Mouse (Mus musculus): ENCODE measurements around the gene Senp1.
A peak's percentile ranks its signal among the peaks of the same experiment; 100 is the strongest.

The Senp1 gene

DNA sequence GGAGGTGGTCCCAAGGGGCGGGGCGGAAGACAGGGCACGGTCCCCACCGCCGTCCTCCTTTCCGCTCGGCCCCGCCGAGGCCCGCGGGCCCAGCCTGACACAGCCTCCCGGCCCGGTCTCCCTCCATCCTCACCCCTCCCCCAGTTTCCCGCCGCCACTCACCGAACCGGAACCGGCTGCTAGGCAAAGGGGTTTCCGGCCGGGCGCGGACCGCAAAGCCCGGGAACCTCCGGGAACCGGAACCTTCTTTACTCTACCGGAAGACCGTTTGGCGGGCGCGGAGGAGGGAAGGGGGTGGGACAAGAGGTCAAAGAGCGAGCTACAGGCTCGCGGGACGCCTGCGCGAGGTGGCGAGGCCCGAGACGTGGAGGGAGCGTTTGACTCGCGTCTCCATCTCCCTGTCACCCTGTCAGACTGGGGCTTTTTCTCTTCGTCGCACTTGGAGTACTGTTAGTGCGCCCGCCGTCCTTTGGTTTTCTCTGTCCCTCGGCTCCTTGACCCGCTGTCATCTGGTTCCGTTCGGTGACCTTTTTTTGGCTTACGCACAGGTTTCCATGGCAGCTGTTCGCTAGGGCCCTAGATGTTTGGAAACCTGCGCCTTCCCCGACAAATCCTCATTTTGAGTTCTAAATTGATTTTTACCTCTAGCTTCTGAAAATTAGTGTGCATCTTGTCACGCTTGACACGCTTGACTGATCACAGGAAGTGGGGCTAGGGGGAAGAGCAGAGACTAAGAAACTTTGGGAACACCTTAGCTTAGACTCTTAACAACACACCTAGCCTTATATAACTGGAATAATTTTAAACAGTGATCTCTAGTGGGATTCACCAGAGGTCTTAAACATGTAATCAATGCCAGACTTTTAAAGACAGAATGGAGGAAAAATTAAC lies at the start of gene Senp1:
Gene Senp1, minus strand, starts transcription at position 624 of the 891 bp plus-strand sequence.
- DNase-seq (ENCODE audit: low spot score in 2 of 2), result peak; percentile 92 to 93

- DNase-seq (ENCODE audit: low spot score in 2 of 2), result no peak
These were observed 49.0 kb upstream of the Senp1 start for GRCm38 (mm10) chr15:98142515-98142914.

DNA sequence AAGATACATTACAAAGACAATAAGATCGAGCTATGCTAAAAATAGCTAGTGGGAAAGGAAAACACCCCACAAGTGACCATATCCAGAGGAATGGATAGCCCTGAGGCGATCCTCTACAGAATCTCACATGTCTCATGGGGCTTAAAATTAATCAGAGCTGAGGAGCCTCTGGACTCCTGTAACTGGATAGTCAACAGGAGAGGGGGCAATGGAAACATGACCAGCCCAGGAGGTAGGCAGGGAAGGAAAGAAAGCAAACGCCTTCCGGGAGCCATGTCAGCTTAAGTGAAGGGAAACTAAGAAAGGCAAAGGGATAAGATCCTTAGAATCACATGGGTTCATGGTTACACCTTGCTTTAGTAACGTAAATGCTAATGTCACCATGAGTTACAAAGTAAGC lies 47.3 kb upstream of the Senp1 start:
- DNase-seq (ENCODE audit: low spot score in 2 of 2), result no peak

GRCm38 (mm10) chr15:98139763-98140162 lies 46.2 kb upstream of the Senp1 start:
- no peak for DNase-seq (ENCODE audit: low spot score in 2 of 2)

DNA sequence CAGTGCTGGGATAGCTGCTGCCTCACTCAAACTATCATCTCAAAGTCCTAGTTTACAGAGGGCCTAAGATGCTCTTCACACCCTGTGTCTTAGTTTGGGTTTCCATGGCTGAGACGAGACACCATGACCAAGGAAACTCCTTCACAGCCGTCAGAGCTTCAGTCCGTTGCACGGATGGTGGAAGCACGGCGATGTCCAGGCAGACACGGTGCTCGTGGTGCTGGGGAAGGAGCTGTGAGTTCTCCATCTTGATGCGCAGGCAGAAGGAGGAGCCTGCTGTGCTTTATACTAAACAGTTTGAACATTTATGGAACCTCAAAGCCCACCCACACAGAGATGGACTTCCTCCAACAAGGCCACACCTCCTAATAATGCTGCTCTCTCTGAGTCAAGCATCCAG lies 43.3 kb upstream of the Senp1 start:
- DNase-seq (ENCODE audit: low spot score in 2 of 2), result no peak

- no peak for DNase-seq (ENCODE audit: low spot score in 2 of 2)
These were observed 42.1 kb upstream of the Senp1 start for GRCm38 (mm10) chr15:98135671-98136070.

- no peak for DNase-seq (ENCODE audit: low spot score in 2 of 2)
These were observed 41.1 kb upstream of the Senp1 start for GRCm38 (mm10) chr15:98134666-98135065.

DNA sequence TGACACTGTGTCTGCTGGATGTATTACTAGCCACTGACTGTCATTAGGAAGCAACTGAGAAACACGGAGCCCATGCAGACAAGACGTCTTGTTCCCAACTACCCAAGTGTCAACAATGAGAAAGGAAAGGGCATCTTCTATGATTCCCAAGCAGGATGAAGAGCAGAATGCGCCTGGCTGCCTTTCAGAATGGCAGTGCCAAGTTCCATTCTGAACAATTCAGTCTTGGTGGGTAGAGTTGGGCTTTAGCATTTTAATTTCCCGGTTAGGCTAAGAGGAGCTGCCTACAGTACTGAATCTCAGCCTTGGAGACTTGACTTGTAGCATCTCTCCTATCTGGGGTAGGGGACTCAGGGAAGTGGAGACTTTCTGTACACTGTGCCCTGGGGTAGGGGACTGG lies 40.5 kb upstream of the Senp1 start:
- DNase-seq (ENCODE audit: low spot score in 2 of 2), result peak; percentile 65 to 71

- no peak for DNase-seq (ENCODE audit: low spot score in 2 of 2)
These were observed 39.9 kb upstream of the Senp1 start for GRCm38 (mm10) chr15:98133471-98133870.

GRCm38 (mm10) chr15:98131942-98132655 lies 38.6 kb upstream of the Senp1 start:
- no peak for DNase-seq (ENCODE audit: low spot score in 2 of 2)

- no peak for DNase-seq (ENCODE audit: low spot score in 2 of 2)
These were observed 37.9 kb upstream of the Senp1 start for GRCm38 (mm10) chr15:98131451-98131850.

DNA sequence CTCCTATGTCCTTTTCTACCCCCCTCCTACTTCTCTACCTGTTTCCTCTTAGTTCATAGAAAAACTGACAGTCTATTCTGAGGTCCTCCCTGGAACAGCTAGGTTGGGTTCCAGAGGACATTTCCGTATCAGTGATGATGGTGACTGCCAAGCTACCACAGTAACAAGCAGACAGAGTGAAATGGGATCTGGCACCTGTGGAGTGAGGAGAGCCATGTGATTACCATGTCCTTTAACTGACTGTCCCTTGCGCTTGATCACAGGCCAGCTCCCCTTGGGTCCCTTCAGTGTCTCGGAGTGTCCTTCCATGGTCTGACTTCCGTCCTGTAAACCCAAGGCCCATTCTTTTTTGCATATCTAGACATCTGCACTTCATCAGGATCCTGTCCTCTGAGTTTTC lies 37.5 kb upstream of the Senp1 start:
- DNase-seq (ENCODE audit: low spot score in 2 of 2), result no peak

GRCm38 (mm10) chr15:98120831-98121230 lies 27.3 kb upstream of the Senp1 start:
- no peak for DNase-seq (ENCODE audit: low spot score in 2 of 2)

DNA sequence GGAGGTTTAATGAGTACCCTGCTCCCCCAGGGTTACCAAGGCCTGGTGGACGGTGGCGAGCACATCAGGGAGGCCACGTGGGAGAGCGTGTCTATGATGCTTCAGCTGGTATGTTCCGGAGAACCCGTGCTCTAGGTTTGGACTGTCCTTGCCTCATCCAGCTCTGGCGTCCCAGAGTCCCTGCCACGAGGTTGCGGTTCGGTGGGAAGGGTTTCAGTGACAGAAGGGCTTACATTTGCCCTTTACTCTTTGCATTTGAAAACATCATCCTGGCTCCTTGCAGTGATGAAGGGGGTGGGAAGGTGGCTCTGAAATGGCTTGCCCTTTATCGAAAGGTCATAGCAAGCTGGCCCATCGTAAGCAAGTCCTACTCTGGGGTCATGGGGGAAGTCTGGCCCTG lies 25.8 kb upstream of the Senp1 start:
- no peak for DNase-seq (ENCODE audit: low spot score in 2 of 2)

DNA sequence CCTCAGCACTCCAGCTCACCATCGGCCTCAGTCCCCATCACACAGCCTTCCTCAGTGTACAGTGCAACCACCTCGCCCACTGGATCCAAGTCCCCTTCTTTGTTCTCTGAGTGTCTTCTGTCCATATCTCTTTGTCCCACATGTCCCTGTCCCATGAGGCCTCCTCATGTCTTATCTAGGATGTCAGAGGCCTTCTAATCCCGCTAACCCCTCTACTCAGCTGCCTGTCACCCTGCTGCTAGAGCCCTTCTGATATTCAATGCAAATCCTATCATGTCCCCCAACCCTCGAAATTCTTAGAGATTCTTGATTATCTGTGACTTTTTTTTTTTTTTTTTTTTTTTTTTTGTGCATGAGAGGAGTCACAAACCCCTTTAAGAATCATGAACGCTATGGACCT lies 22.7 kb upstream of the Senp1 start:
- DNase-seq (ENCODE audit: low spot score in 2 of 2), result no peak

DNA sequence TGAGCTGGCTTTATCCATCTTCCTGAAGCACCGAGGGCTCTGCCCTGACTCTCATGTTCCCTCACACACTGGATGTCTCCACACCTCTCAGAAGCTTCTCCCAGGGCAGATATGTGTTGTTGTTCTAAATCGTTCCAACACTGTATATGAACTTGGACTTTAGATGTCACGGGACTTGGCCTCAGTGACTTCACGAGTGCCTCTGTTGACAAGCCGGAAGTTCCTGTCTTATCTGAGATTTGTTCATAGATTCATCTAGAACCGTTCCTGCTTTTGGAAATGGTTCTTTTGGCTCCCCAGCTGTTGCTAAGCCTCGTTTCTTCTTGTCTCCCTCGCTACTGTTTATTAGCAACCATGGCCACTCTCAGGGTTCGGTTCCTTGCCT lies 22.2 kb upstream of the Senp1 start:
- no peak for DNase-seq (ENCODE audit: low spot score in 2 of 2)

DNA sequence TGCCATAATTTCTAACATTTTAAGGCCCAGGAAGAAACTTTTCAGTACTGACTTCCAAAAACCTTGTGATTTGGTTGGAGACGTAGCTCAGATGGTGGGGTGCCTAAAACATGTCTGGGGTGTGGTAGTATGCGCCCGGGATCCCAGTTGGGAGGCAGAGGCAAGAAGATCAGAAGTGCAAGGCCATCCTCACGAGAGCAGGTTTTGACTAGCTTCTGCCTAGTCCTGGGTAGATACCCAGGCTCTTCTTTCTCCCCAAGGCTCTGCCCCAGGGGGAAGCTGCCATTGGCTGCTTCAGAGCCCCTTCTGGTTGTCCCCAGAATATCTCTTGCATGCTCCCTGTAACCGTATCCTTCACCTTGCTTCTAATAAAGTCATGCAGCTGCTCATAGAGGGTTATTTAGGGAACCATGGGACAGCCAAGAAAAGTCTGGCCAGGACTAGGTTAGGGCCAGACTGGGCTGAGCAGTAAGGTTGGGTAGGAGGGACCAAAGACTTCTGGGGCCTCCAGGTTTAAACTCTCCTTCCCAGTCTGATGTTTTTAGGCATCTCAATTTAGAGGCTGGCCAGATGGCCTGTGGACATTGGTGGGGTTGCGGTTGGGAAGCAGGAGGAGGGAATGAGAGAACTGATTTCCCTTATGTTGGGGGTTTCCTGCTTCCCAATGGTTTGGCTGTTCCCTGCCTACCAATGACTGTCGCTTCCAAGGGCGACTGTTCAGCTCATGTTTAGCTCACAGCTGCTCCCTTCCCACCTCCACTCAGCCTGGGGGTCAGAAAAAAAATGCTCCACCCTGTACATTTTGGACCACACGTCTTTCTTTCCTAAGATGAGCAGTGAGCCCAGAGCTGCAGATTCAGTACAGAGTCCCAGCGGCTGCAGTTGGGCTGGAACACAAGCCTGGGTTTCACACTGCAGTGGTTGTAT lies 21.6 kb upstream of the Senp1 start:
- DNase-seq (ENCODE audit: low spot score in 2 of 2), result no peak

DNA sequence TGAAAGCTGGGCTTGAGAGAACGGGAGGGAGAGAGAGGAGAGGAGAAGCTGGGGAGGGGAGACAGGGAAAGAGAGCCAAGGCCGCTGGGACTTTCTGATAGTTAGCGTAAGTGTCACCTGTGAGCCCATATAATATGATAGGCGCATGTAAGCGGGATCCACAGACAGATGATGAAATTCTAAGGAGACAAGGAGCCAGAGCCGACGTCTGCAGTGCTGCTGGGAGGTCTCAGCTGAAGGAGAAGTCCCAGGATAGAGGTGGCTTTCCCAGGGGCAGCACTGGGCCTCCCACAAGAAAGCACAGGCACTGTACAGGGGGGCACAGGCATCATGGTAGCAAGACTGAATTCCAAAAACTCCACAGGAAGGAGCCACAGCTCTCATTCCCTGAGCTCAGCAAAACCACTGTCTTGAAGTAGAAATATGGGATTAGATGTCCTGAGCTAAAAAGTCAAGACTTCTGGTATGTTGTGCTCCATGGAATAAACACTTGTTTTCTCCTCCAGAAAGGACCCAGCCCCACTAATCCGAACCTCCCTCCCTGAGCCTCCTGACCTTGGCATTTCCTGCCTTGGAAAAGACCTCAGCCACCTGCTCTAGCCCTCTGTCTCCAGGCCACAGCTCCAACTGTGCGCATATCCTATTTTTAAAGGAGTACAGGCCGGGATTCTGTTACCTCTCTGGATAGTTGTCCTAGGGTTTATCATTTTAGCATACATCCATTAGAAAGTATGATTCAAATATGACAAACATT lies 20.7 kb upstream of the Senp1 start:
- no peak for DNase-seq (ENCODE audit: low spot score in 2 of 2)

GRCm38 (mm10) chr15:98111791-98112190 lies 18.2 kb upstream of the Senp1 start:
- DNase-seq (ENCODE audit: low spot score in 2 of 2), result no peak

- DNase-seq (ENCODE audit: low spot score in 2 of 2), result peak; percentile 93 to 94
These were observed 15.0 kb upstream of the Senp1 start for GRCm38 (mm10) chr15:98108297-98109152.

Measured in right cerebral cortex, postnatal 10 days (tissue).